Mouse (Mus musculus) C2C12 (cell line): ENCODE measurements at regions not wholly inside any gene's neighbourhood (a gene's known extent, or its start where the extent isn't known, plus 50 kb on each side); places are given as distances from the start of the nearest gene placed in this dataset.

ENCODE experiments used
- CTCF ChIP-seq: IDR thresholded peaks from one replicate; pipeline ENCODE4 v1.5.1; 2011; ENCODE audit not compliant: control insufficient read depth, insufficient read depth, insufficient read length
- MAX ChIP-seq: IDR thresholded peaks from one replicate; pipeline ENCODE4 v1.6.1; 2011; ENCODE audit warnings: mild to moderate bottlenecking, control low read depth
- MYOG ChIP-seq: IDR thresholded peaks from one replicate; pipeline ENCODE4 v1.6.1; 2011; ENCODE audit not compliant: control insufficient read depth, insufficient read length; ENCODE audit errors: extremely low read depth
- USF1 ChIP-seq: IDR thresholded peaks from one replicate; pipeline ENCODE4 v1.6.1; 2011; ENCODE audit warnings: low read depth, mild to moderate bottlenecking, control low read depth, moderate library complexity

GRCm38 (mm10) chr6:37696074-37696473, 166.1 kb downstream of the Akr1d1 start:
- TF ChIP-seq CTCF (no peak), USF1 (no peak), MAX (no peak), MYOG (no peak)
